Mouse (Mus musculus) kidney, postnatal 0 days (tissue): ENCODE results near the gene Gm2a. TPM values are rescaled to one million over a fixed set of nuclear protein-coding genes. Genes with fewer than 3 reads are reported as not detected.

Experiments used
- ATAC-seq: fragments of 200-750 bp; cut with Nextera tagmentation; replicated peaks from 2 replicates; pipeline ENCODE4 v1.8.0; 2017; ENCODE audit warnings: low read depth, moderate number of reproducible peaks, moderate TSS enrichment, moderate library complexity; ENCODE audit not compliant: low FRiP score
- DNase-seq: peaks from one replicate; pipeline ENCODE4 v3.0.0-alpha.2; 2016; ENCODE audit warnings: low spot score
- H3K27ac ChIP-seq: fragments of 300-500 bp; sonication (generic); 2 replicates; pipeline ENCODE4 v1.5.1; 2014; ENCODE audit warnings: mild to moderate bottlenecking
- H3K27me3 ChIP-seq: fragments of 300-500 bp; sonication (generic); 2 replicates; pipeline ENCODE4 v1.6.1; 2014; ENCODE audit warnings: low read length, mixed read lengths; ENCODE audit not compliant: insufficient read depth
- H3K36me3 ChIP-seq: fragments of 300-500 bp; sonication (generic); 2 replicates; pipeline ENCODE4 v1.6.1; 2014; ENCODE audit warnings: low read length, mixed read lengths; ENCODE audit not compliant: insufficient read depth
- H3K4me1 ChIP-seq: fragments of 300-500 bp; sonication (generic); replicated peaks from 2 replicates; pipeline ENCODE4 v1.6.1; 2014; ENCODE audit warnings: antibody characterized with exemption, low read length, mixed read lengths; ENCODE audit not compliant: insufficient read depth
- H3K4me2 ChIP-seq: fragments of 300-500 bp; sonication (generic); 2 replicates; pipeline ENCODE4 v1.6.1; 2014; ENCODE audit warnings: mild to moderate bottlenecking, low read length, moderate library complexity, mixed read lengths
- H3K4me3 ChIP-seq: fragments of 300-500 bp; sonication (generic); replicated peaks from 2 replicates; pipeline ENCODE4 v1.5.1; 2014; ENCODE audit warnings: low read depth, low read length
- H3K9ac ChIP-seq: fragments of 300-500 bp; sonication (generic); 2 replicates; pipeline ENCODE4 v1.6.1; 2014; ENCODE audit warnings: low read depth, low read length
- H3K9me3 ChIP-seq: fragments of 300-500 bp; sonication (generic); replicated peaks from 2 replicates; pipeline ENCODE4 v1.6.1; 2016; ENCODE audit warnings: low read length, inconsistent platforms, mixed read lengths
- CTCF ChIP-seq: IDR thresholded peaks from 2 replicates; pipeline ENCODE4 v1.5.1; 2016; ENCODE audit warnings: antibody characterized with exemption, low read depth, mild to moderate bottlenecking, moderate library complexity
- WGBS: fragments of 180-500 bp; shearing (Covaris S2); extraction: QIAGEN DNeasy Blood & Tissue Kit; methylation state at CpG from one replicate; pipeline ENCODE4 v1.1.7; 2014; 5-methylcytosine and 5-hydroxymethylcytosine counted together
- polyA plus RNA-seq: library from polyadenylated mRNA; unstranded; fragments of >200 nt; fragmentation: Nextera tagmentation; extraction: Ambion mirVana; gene quantifications from 2 replicates; pipeline ENCODE4 v1.2.1, GENCODE M21; 2015

Gene Gm2a
- polyA plus RNA-seq, 1 experiment from 2014 or later = 59.8 TPM

DNA sequence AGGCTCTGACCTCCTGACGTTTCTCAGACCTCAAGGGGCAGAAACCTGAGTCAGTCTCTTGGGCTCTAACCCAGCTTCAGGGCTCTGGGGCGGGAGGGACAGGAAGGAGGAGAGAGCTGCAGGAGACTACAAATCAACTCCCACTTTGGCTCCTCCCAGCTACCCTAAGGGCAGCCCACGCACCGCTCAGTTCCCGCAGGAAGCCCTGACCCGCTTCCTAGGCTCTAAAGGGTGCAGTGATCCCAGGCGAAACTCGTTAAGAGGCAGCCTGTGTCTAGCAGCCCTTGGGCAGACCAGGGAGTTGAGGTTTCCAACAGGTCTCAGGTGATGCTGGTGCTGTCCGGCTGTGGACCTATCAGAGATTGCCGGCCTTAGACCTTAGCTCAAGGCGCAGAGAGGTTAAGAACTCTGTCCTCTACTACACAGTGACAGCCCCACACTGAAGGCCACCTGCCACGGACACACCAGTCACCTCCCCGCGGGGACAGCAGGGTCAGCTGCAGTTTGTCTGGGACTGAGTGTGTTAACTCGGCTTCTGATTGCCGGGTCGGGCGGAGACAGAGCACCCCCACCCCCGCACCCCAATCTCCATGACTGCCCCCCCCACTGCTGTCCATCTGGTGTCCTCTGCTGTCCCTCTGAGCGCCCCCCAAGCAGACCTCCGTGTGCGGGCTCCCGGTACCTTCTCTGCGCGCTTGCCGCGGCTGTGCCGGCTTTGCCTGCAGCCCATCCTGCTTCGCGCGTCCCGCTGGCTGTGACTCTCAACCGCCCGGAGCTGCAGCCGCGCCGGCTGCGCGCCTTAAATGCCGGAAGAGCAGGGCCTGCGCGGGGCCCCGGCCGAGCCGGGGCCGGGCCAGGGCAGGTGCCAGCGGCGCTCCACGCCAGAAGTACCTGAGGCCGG is 20.3 kb upstream of the Gm2a start, which contains the start of gene Ccdc69:
Gene Ccdc69, minus strand, starts transcription at position 801 of the 901 bp plus-strand sequence.
- Histone ChIP-seq H3K9me3 (no peaks in the 10 kb centered on the region), H3K4me3 (peak within 1 kb of the TSS; percentile 33), H3K27me3 (no peaks in the 10 kb centered on the region), H3K4me1 (0 out of 2 replicates have a peak, but pooled peaks cover 6% of the 10 kb centered on the region), H3K27ac (peak within 1 kb of the TSS; percentile 71), H3K36me3 (no peaks in the 10 kb centered on the region), H3K4me2 (peak within 1 kb of the TSS; percentile 93), H3K9ac (peak within 1 kb of the TSS; percentile 62)
- DNase-seq (peak; percentile 89), ATAC-seq (peak; percentile 81)
- no peak for TF ChIP-seq CTCF
- under 1% methylated on average over 50 of the region's 50 CpGs for WGBS

- ATAC-seq (no peak), DNase-seq (no peak)
- no peak for TF ChIP-seq CTCF
- Histone ChIP-seq H3K4me3 (no peak overlapping the region), H3K4me2 (peak overlapping the region; percentile 93; the same call in 1 of the 2 replicates), H3K9me3 (no peaks in the 10 kb centered on the region), H3K27ac (no peak overlapping the region), H3K36me3 (no peaks in the 10 kb centered on the region), H3K4me1 (0 out of 2 replicates have a peak, but pooled peaks cover 6% of the 10 kb centered on the region), H3K9ac (no peak overlapping the region; the same call in 1 of the 2 replicates), H3K27me3 (no peaks in the 10 kb centered on the region)
- WGBS = 36% methylated on average over 3 of the region's 3 CpGs
Measured at GRCm38 (mm10) chr11:55078502-55078901, 19.4 kb upstream of the Gm2a start.

DNA sequence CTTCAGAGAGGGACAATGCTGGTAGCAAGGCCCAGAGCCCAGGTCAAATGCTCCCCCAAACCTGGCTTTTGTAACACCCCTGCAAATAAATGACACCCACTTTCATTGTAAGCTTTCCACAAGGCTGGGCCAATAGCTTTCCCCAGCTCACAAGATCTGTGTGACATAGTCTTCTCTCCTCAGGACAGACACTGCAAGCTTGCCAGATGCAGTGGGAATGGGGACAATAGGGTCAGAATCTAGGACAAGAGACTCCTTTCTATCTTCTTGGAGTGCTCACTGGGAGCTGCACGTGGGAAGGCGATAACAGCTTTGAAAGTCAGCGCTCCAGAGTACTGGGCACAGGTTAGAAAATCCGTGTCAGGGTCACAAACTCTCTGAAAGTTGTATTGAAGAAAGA is 18.7 kb upstream of the Gm2a start:
- H3K27me3 ChIP-seq = no peaks in the 10 kb centered on the region
- ATAC-seq (no peak), DNase-seq (no peak)
- no peak for TF ChIP-seq CTCF
- H3K36me3 ChIP-seq = no peaks in the 10 kb centered on the region
- H3K9ac ChIP-seq = no peak overlapping the region
- H3K4me2 ChIP-seq = no peak overlapping the region
- 83% methylated on average over 4 of the region's 4 CpGs for WGBS
- 0 out of 2 replicates have a peak, but pooled peaks cover 6% of the 10 kb centered on the region for H3K4me1 ChIP-seq
- H3K27ac ChIP-seq = no peak overlapping the region
- H3K4me3 ChIP-seq = no peak overlapping the region
- H3K9me3 ChIP-seq = no peaks in the 10 kb centered on the region

DNA sequence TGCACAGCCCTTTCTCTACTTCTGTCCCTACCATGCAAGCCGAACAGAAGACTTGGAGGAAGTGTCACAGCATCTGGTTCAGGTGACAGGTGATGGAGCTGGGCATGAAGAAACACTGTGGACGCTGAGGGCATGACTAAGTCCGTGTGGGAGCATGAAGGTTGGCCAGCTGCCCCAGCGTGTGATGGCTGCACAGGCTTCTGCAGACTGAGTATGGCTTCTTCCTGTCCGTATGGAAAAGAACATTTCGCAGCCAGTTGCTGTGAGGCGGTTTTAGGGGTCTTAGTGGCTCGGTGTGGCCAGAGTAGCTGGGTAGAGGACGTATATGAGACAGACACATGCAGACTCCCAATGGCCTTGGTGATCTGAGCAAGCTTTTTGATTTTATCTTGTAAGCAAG is 16.7 kb upstream of the Gm2a start:
- no peaks in the 10 kb centered on the region for H3K36me3 ChIP-seq
- WGBS = 92% methylated on average over 9 of the region's 9 CpGs
- no peak overlapping the region for H3K27ac ChIP-seq
- no peak for DNase-seq
- H3K4me1 ChIP-seq = 0 out of 2 replicates have a peak, but pooled peaks cover 6% of the 10 kb centered on the region
- no peak overlapping the region for H3K4me3 ChIP-seq
- H3K9ac ChIP-seq = no peak overlapping the region
- no peaks in the 10 kb centered on the region for H3K9me3 ChIP-seq
- no peak for ATAC-seq
- no peak overlapping the region for H3K4me2 ChIP-seq
- no peaks in the 10 kb centered on the region for H3K27me3 ChIP-seq
- TF ChIP-seq CTCF = no peak

- no peaks in the 10 kb centered on the region for H3K4me1 ChIP-seq
- 57% methylated on average over 4 of the region's 4 CpGs for WGBS
Measured at GRCm38 (mm10) chr11:55084629-55085028, 13.3 kb upstream of the Gm2a start.

DNA sequence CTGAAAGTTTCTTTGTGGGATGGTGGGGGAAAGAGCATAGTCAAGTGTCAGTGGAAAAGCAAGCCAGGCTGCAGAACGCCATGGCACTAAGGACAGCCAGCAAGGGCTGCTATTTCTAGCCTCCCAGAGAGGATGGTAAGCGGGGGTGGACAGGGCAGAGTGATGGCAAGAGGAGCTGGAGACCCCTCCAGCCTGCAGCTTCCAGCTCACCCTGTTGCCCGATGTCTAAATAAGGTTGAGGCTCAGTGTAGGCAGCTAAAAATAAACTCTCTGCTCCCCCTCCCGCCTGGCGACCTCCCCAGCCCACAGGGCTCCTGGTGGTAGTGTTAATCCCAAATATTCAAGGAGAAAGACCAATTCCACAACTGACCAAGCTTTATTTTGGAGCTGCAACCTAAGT is 12.5 kb upstream of the Gm2a start:
- Histone ChIP-seq H3K9ac (no peak overlapping the region), H3K9me3 (no peaks in the 10 kb centered on the region), H3K4me2 (no peak overlapping the region), H3K4me3 (no peak overlapping the region), H3K27ac (no peak overlapping the region), H3K27me3 (no peaks in the 10 kb centered on the region), H3K4me1 (no peaks in the 10 kb centered on the region), H3K36me3 (no peaks in the 10 kb centered on the region)
- WGBS = 51% methylated on average over 5 of the region's 5 CpGs
- ATAC-seq = no peak
- DNase-seq = no peak
- TF ChIP-seq CTCF = no peak

More at GRCm38 (mm10) chr11:55084629-55085028, 13.3 kb upstream of the Gm2a start:
- Histone ChIP-seq H3K27ac (no peak overlapping the region), H3K9ac (no peak overlapping the region), H3K36me3 (no peaks in the 10 kb centered on the region), H3K4me2 (no peak overlapping the region), H3K4me3 (no peak overlapping the region), H3K27me3 (no peaks in the 10 kb centered on the region), H3K9me3 (no peaks in the 10 kb centered on the region)
- no peak for TF ChIP-seq CTCF
- DNase-seq (no peak), ATAC-seq (no peak)
